Comparison of ENCODE assay signal across 25 mouse cellular contexts in genomic region chr6:83656087-83656486, GRCm38 (mm10). TPM values are rescaled to one million over a fixed set of nuclear protein-coding genes. Genes with fewer than 3 reads are reported as not detected.
"Had no signal": no experiment of that assay in that cellular context is flagged by ENCODE, and none has a peak within 500 bp of the region (broad histone marks: within the 10 kb centered on the region; RNA-seq: fewer than 3 reads in every experiment).

Gene Clec4f (minus strand): TSS chr6:83656187.

- H3K4me3 ChIP-seq: liver, embryonic 13.5 days; midbrain, embryonic 10.5 days; midbrain, embryonic 12.5 days; myocyte; neural tube, embryonic 13.5 days; neural tube, embryonic 15.5 days had no signal

- ATAC-seq: midbrain, embryonic 16.5 days had no signal

- H3K36me3 ChIP-seq: liver, embryonic 13.5 days; midbrain, embryonic 10.5 days; midbrain, embryonic 12.5 days; neural tube, embryonic 13.5 days; neural tube, embryonic 15.5 days had no signal

- H3K27me3 ChIP-seq: liver, embryonic 13.5 days; neural tube, embryonic 13.5 days; neural tube, embryonic 15.5 days had no signal

- H3K27ac ChIP-seq: liver, embryonic 13.5 days; midbrain, embryonic 10.5 days; midbrain, embryonic 12.5 days; neural tube, embryonic 13.5 days; neural tube, embryonic 15.5 days had no signal

- H3K4me1 ChIP-seq: liver, embryonic 13.5 days; midbrain, embryonic 10.5 days; midbrain, embryonic 12.5 days; neural tube, embryonic 13.5 days; neural tube, embryonic 15.5 days had no signal

- DNase-seq: liver, embryonic 13.5 days; lung, adult 18-20 months; lung, embryonic 14.5 days; lung, postnatal 10 days; lung, postnatal 4 days; midbrain, embryonic 14.5 days; right cerebral cortex, adult 18-20 months; right cerebral cortex, postnatal 25 days; right cerebral cortex, postnatal 4 days; spleen, adult 18-20 months; thymus, adult 18-20 months; thymus, postnatal 25 days; thymus, postnatal 4 days had no signal

- H3K9me3 ChIP-seq: liver, embryonic 13.5 days; midbrain, embryonic 10.5 days; midbrain, embryonic 12.5 days; neural tube, embryonic 13.5 days; neural tube, embryonic 15.5 days had no signal

- H3K4me2 ChIP-seq: liver, embryonic 13.5 days; lung, embryonic 14.5 days; midbrain, embryonic 12.5 days; neural tube, embryonic 13.5 days; neural tube, embryonic 15.5 days had no signal

- H3K9ac ChIP-seq: liver, embryonic 13.5 days; lung, embryonic 14.5 days; midbrain, embryonic 12.5 days; neural tube, embryonic 13.5 days; neural tube, embryonic 15.5 days had no signal

RNA-seq across cellular contexts. Expression of gene Clec4f, which starts in this region (rescaled TPM):
- total RNA-seq: megakaryocyte, adult 5-6 weeks; megakaryocyte-erythroid progenitor cell, adult 5-6 weeks had no signal
- polyA plus RNA-seq: lung, embryonic 14.5 days; midbrain, embryonic 10.5 days; midbrain, embryonic 12.5 days; midbrain, embryonic 16.5 days; myocyte; neural tube, embryonic 11.5 days; neural tube, embryonic 13.5 days; neural tube, embryonic 15.5 days; small intestine, adult 2 months; stomach, embryonic 14.5 days; urinary bladder, adult 2 months had no signal
